Mouse (Mus musculus): ENCODE measurements around the gene Supt20.

GRCm38 (mm10) chr3:54654169-54654568, 38.4 kb upstream of the Supt20 start:
- TF ChIP-seq CTCF (IDR thresholded peaks at IDR 0.05; ENCODE audit: extremely low read depth, insufficient read depth, low read length) (no peak), POLR2A (IDR thresholded peaks at IDR 0.05; ENCODE audit: extremely low read depth, insufficient read depth, low read length) (no peak)
